Mouse (Mus musculus) layer of hippocampus, adult 11-12 months (tissue): ENCODE measurements around the gene Vars2.

Source experiments
- DNase-seq: peaks from one replicate; pipeline ENCODE4 v3.0.0; 2022; ENCODE audit warnings: low spot score

The Vars2 gene

GRCm38 (mm10) chr17:35692368-35692767, 25.0 kb upstream of the Vars2 start:
- no peak for DNase-seq

- no peak for DNase-seq
Measured at GRCm38 (mm10) chr17:35691811-35692210, 24.4 kb upstream of the Vars2 start.

GRCm38 (mm10) chr17:35689936-35690645, 22.7 kb upstream of the Vars2 start:
- no peak for DNase-seq

GRCm38 (mm10) chr17:35688347-35689175, 21.2 kb upstream of the Vars2 start:
- DNase-seq, result no peak

GRCm38 (mm10) chr17:35685061-35685460, 17.7 kb upstream of the Vars2 start:
- no peak for DNase-seq

GRCm38 (mm10) chr17:35681986-35682385, 14.6 kb upstream of the Vars2 start:
- DNase-seq, result no peak

GRCm38 (mm10) chr17:35680591-35680990, 13.2 kb upstream of the Vars2 start:
- no peak for DNase-seq

- peak; percentile 96 for DNase-seq
Measured at GRCm38 (mm10) chr17:35673416-35674035, 6.1 kb upstream of the Vars2 start, which contains the start of gene Gtf2h4. TSS of gene Gtf2h4 (minus strand) at chr17:35673739.

GRCm38 (mm10) chr17:35672527-35672926, 5.1 kb upstream of the Vars2 start:
- no peak for DNase-seq

- DNase-seq, result no peak
Measured at GRCm38 (mm10) chr17:35671846-35672245, 4.5 kb upstream of the Vars2 start.

GRCm38 (mm10) chr17:35669731-35670130, 2.3 kb upstream of the Vars2 start:
- DNase-seq, result no peak

- no peak for DNase-seq
Measured at GRCm38 (mm10) chr17:35666851-35667256, 538 bp downstream of the Vars2 start.

GRCm38 (mm10) chr17:35665957-35666515, 1.4 kb downstream of the Vars2 start:
- DNase-seq, result no peak

- DNase-seq, result no peak
Measured at GRCm38 (mm10) chr17:35653086-35653485, 14.3 kb downstream of the Vars2 start.

GRCm38 (mm10) chr17:35649429-35649828, 18.0 kb downstream of the Vars2 start:
- no peak for DNase-seq

- DNase-seq, result no peak
Measured at GRCm38 (mm10) chr17:35643609-35644236, 23.7 kb downstream of the Vars2 start, which contains the start of gene Mucl3. TSS of gene Mucl3 (minus strand) at chr17:35643695.

GRCm38 (mm10) chr17:35639352-35639751, 28.0 kb downstream of the Vars2 start:
- no peak for DNase-seq

- peak; percentile 61 for DNase-seq
Measured at GRCm38 (mm10) chr17:35638475-35639190, 28.8 kb downstream of the Vars2 start.

GRCm38 (mm10) chr17:35636363-35636762, 31.0 kb downstream of the Vars2 start:
- peak; percentile 36 for DNase-seq

- peak; percentile 86 for DNase-seq
Measured at GRCm38 (mm10) chr17:35635699-35636111, 31.7 kb downstream of the Vars2 start.

GRCm38 (mm10) chr17:35635202-35635601, 32.2 kb downstream of the Vars2 start:
- DNase-seq, result no peak
